Mouse (Mus musculus): ENCODE measurements at regions not wholly inside any gene's neighbourhood (a gene's known extent, or its start where the extent isn't known, plus 50 kb on each side); places are given as distances from the start of the nearest gene placed in this dataset.

GRCm38 (mm10) chr15:50993121-50993520, 2891.6 kb upstream of the Gm7489 start:
- Histone ChIP-seq H3K4me1 (ENCODE audit: control insufficient read depth, insufficient read depth, low read length) (no peaks in the 10 kb centered on the region), H3K27ac (replicated peaks; ENCODE audit: insufficient read depth, low read depth, low read length) (no peak overlapping the region), H3K4me3 (ENCODE audit: insufficient read depth, low read depth, low read length) (no peak overlapping the region), H3K36me3 (ENCODE audit: control insufficient read depth, insufficient read depth, low read length) (no peaks in the 10 kb centered on the region), H3K79me2 (ENCODE audit: control insufficient read depth, insufficient read depth, low read length) (no peaks in the 10 kb centered on the region), H3K9ac (ENCODE audit: low read depth, low read length) (no peak overlapping the region), H3K27me3 (ENCODE audit: control insufficient read depth, insufficient read depth, low read length) (no peaks in the 10 kb centered on the region)
- 78% methylated on average over 5 of the region's 5 CpGs for WGBS
- DNase-seq (ENCODE audit: extremely low read depth, low read depth, low spot score) = no peak
- TF ChIP-seq CTCF (IDR thresholded peaks at IDR 0.05; ENCODE audit: low read depth, low read length) (no peak), POLR2A (IDR thresholded peaks at IDR 0.05; ENCODE audit: extremely low read depth, insufficient read depth, low read length) (no peak)

GRCm38 (mm10) chr15:50995688-50996087, 2889.0 kb upstream of the Gm7489 start:
- Histone ChIP-seq H3K9ac (ENCODE audit: low read depth, low read length) (no peak overlapping the region), H3K36me3 (ENCODE audit: control insufficient read depth, insufficient read depth, low read length) (no peaks in the 10 kb centered on the region), H3K4me1 (ENCODE audit: control insufficient read depth, insufficient read depth, low read length) (no peaks in the 10 kb centered on the region), H3K79me2 (ENCODE audit: control insufficient read depth, insufficient read depth, low read length) (no peaks in the 10 kb centered on the region), H3K27ac (replicated peaks; ENCODE audit: insufficient read depth, low read depth, low read length) (no peak overlapping the region), H3K27me3 (ENCODE audit: control insufficient read depth, insufficient read depth, low read length) (no peaks in the 10 kb centered on the region), H3K4me3 (ENCODE audit: insufficient read depth, low read depth, low read length) (no peak overlapping the region)
- TF ChIP-seq POLR2A (IDR thresholded peaks at IDR 0.05; ENCODE audit: extremely low read depth, insufficient read depth, low read length) (no peak), CTCF (IDR thresholded peaks at IDR 0.05; ENCODE audit: low read depth, low read length) (no peak)
- no peak for DNase-seq (ENCODE audit: extremely low read depth, low read depth, low spot score)
- WGBS = 86% methylated on average over 3 of the region's 3 CpGs

GRCm38 (mm10) chr15:50996296-50996695, 2888.4 kb upstream of the Gm7489 start:
- Histone ChIP-seq H3K27ac (replicated peaks; ENCODE audit: insufficient read depth, low read depth, low read length) (no peak overlapping the region), H3K79me2 (ENCODE audit: control insufficient read depth, insufficient read depth, low read length) (no peaks in the 10 kb centered on the region), H3K4me1 (ENCODE audit: control insufficient read depth, insufficient read depth, low read length) (no peaks in the 10 kb centered on the region), H3K9ac (ENCODE audit: low read depth, low read length) (no peak overlapping the region), H3K4me3 (ENCODE audit: insufficient read depth, low read depth, low read length) (no peak overlapping the region), H3K36me3 (ENCODE audit: control insufficient read depth, insufficient read depth, low read length) (no peaks in the 10 kb centered on the region), H3K27me3 (ENCODE audit: control insufficient read depth, insufficient read depth, low read length) (no peaks in the 10 kb centered on the region)
- WGBS = 80% methylated on average over 4 of the region's 4 CpGs
- no peak for DNase-seq (ENCODE audit: extremely low read depth, low read depth, low spot score)
- TF ChIP-seq CTCF (IDR thresholded peaks at IDR 0.05; ENCODE audit: low read depth, low read length) (no peak), POLR2A (IDR thresholded peaks at IDR 0.05; ENCODE audit: extremely low read depth, insufficient read depth, low read length) (no peak)

GRCm38 (mm10) chr15:50997209-50997763, 2887.4 kb upstream of the Gm7489 start:
- 71% methylated on average over 11 of the region's 11 CpGs for WGBS
- Histone ChIP-seq H3K4me1 (ENCODE audit: control insufficient read depth, insufficient read depth, low read length) (no peaks in the 10 kb centered on the region), H3K79me2 (ENCODE audit: control insufficient read depth, insufficient read depth, low read length) (no peaks in the 10 kb centered on the region), H3K27ac (replicated peaks; ENCODE audit: insufficient read depth, low read depth, low read length) (no peak overlapping the region), H3K4me3 (ENCODE audit: insufficient read depth, low read depth, low read length) (no peak overlapping the region), H3K9ac (ENCODE audit: low read depth, low read length) (no peak overlapping the region), H3K36me3 (ENCODE audit: control insufficient read depth, insufficient read depth, low read length) (no peaks in the 10 kb centered on the region), H3K27me3 (ENCODE audit: control insufficient read depth, insufficient read depth, low read length) (no peaks in the 10 kb centered on the region)
- peak; percentile 37 for DNase-seq (ENCODE audit: extremely low read depth, low read depth, low spot score)
- TF ChIP-seq CTCF (IDR thresholded peaks at IDR 0.05; ENCODE audit: low read depth, low read length) (no peak), POLR2A (IDR thresholded peaks at IDR 0.05; ENCODE audit: extremely low read depth, insufficient read depth, low read length) (no peak)

- no peak overlapping the region for H3K4me3 ChIP-seq (ENCODE audit: insufficient read depth, low read depth, low read length)
- H3K9ac ChIP-seq (ENCODE audit: low read depth, low read length) = no peak overlapping the region
- DNase-seq (ENCODE audit: extremely low read depth, low read depth, low spot score) = no peak
- WGBS = 0% methylated on average over 1 of the region's 1 CpGs
- no peaks in the 10 kb centered on the region for H3K79me2 ChIP-seq (ENCODE audit: control insufficient read depth, insufficient read depth, low read length)
- no peaks in the 10 kb centered on the region for H3K27me3 ChIP-seq (ENCODE audit: control insufficient read depth, insufficient read depth, low read length)
- no peaks in the 10 kb centered on the region for H3K36me3 ChIP-seq (ENCODE audit: control insufficient read depth, insufficient read depth, low read length)
- no peaks in the 10 kb centered on the region for H3K4me1 ChIP-seq (ENCODE audit: control insufficient read depth, insufficient read depth, low read length)
- H3K27ac ChIP-seq (replicated peaks; ENCODE audit: insufficient read depth, low read depth, low read length) = no peak overlapping the region
- TF ChIP-seq CTCF (IDR thresholded peaks at IDR 0.05; ENCODE audit: low read depth, low read length) = no peak
- TF ChIP-seq POLR2A (IDR thresholded peaks at IDR 0.05; ENCODE audit: extremely low read depth, insufficient read depth, low read length) = no peak
Measured at GRCm38 (mm10) chr15:51038968-51039367, 2845.7 kb upstream of the Gm7489 start.

- H3K27ac ChIP-seq (replicated peaks; ENCODE audit: insufficient read depth, low read depth, low read length) = no peak overlapping the region
- H3K4me1 ChIP-seq (ENCODE audit: control insufficient read depth, insufficient read depth, low read length) = no peaks in the 10 kb centered on the region
- H3K27me3 ChIP-seq (ENCODE audit: control insufficient read depth, insufficient read depth, low read length) = no peaks in the 10 kb centered on the region
- H3K36me3 ChIP-seq (ENCODE audit: control insufficient read depth, insufficient read depth, low read length) = no peaks in the 10 kb centered on the region
- H3K9ac ChIP-seq (ENCODE audit: low read depth, low read length) = no peak overlapping the region
- H3K79me2 ChIP-seq (ENCODE audit: control insufficient read depth, insufficient read depth, low read length) = no peaks in the 10 kb centered on the region
- H3K4me3 ChIP-seq (ENCODE audit: insufficient read depth, low read depth, low read length) = no peak overlapping the region
- no peak for TF ChIP-seq POLR2A (IDR thresholded peaks at IDR 0.05; ENCODE audit: extremely low read depth, insufficient read depth, low read length)
- 90% methylated on average over 10 of the region's 10 CpGs for WGBS
- no peak for DNase-seq (ENCODE audit: extremely low read depth, low read depth, low spot score)
Measured at GRCm38 (mm10) chr15:51070538-51070937, 2814.2 kb upstream of the Gm7489 start.
